9 mouse cellular contexts compared by ENCODE assay signal in genomic region chr7:81933601-81934266, GRCm38 (mm10). TPM values are rescaled to one million over a fixed set of nuclear protein-coding genes. Genes with fewer than 3 reads are reported as not detected.
DNase-seq lines count a peak whose midpoint lies in the region; ATAC-seq and TF ChIP-seq lines count a peak whose summit lies in the region.
"Had no signal": no experiment of that assay in that cellular context is flagged by ENCODE, and none has a peak within 500 bp of the region (broad histone marks: within the 10 kb centered on the region; RNA-seq: fewer than 3 reads in every experiment).

No protein-coding gene starts in this region.

- no peaks in the 10 kb centered on the region for H3K9me3 ChIP-seq in hindbrain, embryonic 16.5 days (ENCODE audit: control insufficient read depth, low read length)

- intact Hi-C loops in left cerebral cortex, adult 2 months (cut with DNase I) = loop anchor here (1.0 to 5.0 kb wide), 3 partner anchors 56 to 146 kb away; partner anchors contain the start of gene 3110040N11Rik

- no peaks in the 10 kb centered on the region for H3K27me3 ChIP-seq in hindbrain, embryonic 16.5 days (replicated peaks; ENCODE audit: control insufficient read depth, insufficient read depth, low read length)

- peaks cover 17% of the 10 kb centered on the region for H3K4me1 ChIP-seq in hindbrain, embryonic 16.5 days (ENCODE audit: control insufficient read depth, insufficient read depth, low read depth, low read length)

- H3K36me3 ChIP-seq in hindbrain, embryonic 16.5 days (ENCODE audit: control insufficient read depth, insufficient read depth, low read length) = no peaks in the 10 kb centered on the region

- peak; percentile 77 for ATAC-seq in hindbrain, embryonic 16.5 days
- no peak for ATAC-seq in erythroid progenitor cell, adult 5-6 weeks (replicated peaks; ENCODE audit: low FRiP score, poor library complexity, severe bottlenecking)

- H3K9ac ChIP-seq in hindbrain, embryonic 16.5 days (ENCODE audit: low read depth, low read length) = peak overlapping the region; percentile 94

- under 1% methylated on average over 78 of the region's 103 CpGs for WGBS in hindbrain, embryonic 16.5 days

- H3K4me2 ChIP-seq in hindbrain, embryonic 16.5 days (ENCODE audit: low read length) = peak overlapping the region; percentile 78

- peak; percentile 61 to 84 for DNase-seq in adrenal gland, adult (ENCODE audit: inconsistent age in 2 of 2, low spot score in 1 of 2)
- DNase-seq in cerebellum, postnatal 36 days = peak; percentile 62 to 65
- peak; percentile 24 to 27 for DNase-seq in gastrocnemius, adult 8-10 months (ENCODE audit: low spot score in 2 of 2)
- DNase-seq in left cerebral cortex, adult 2 months (ENCODE audit: extremely low spot score in 1 of 2, low spot score in 2 of 2) = peak; percentile 70 to 74
- peak; percentile 57 for DNase-seq in lung, postnatal 36 days
- DNase-seq in right cerebral cortex, adult 2 months (ENCODE audit: low spot score in 2 of 2) = peak; percentile 60 to 64

- no peak for TF ChIP-seq CTCF in left cerebral cortex, adult 2 months (IDR thresholded peaks at IDR 0.05)

- H3K4me3 ChIP-seq in hindbrain, embryonic 16.5 days (ENCODE audit: low read length) = peak overlapping the region; percentile 69
- H3K4me3 ChIP-seq in left cerebral cortex, adult 2 months = peak overlapping the region; percentile 61

- peak overlapping the region; percentile 92 for H3K27ac ChIP-seq in hindbrain, embryonic 16.5 days (ENCODE audit: low read depth, low read length)
- peak overlapping the region; percentile 95 for H3K27ac ChIP-seq in left cerebral cortex, adult 2 months

RNA-seq across cellular contexts. Expression of gene Hdgfl3, which starts 0.5 kb away (rescaled TPM):
- total RNA-seq in gastrocnemius, adult 8-10 months (2022) = 1 to 10 TPM in 3 of 4 experiments, under 1 TPM in 1; 0.99 to 1.5 (median 1.5) TPM
- 47.6 and 49.5 TPM in 2 replicates for polyA plus RNA-seq in hindbrain, embryonic 16.5 days (2015; fragmentation: Nextera tagmentation; extraction: Ambion mirVana)
- 10 to 100 TPM; 77.9 to 78.9 TPM for total RNA-seq in left cerebral cortex, adult 2 months (2021)
- total RNA-seq in erythroid progenitor cell, adult 5-6 weeks (2015; ENCODE audit: low replicate concordance) = 1.3 TPM in 1 of 2 replicates, not detected in the other
- 0.26 TPM in 1 of 2 replicates, not detected in the other for total RNA-seq in erythroid progenitor cell, adult 5-6 weeks (2017; ENCODE audit: low replicate concordance)

RNA-seq across cellular contexts. Expression of gene Bnc1, which starts 58.4 kb away (rescaled TPM):
- total RNA-seq in gastrocnemius, adult 8-10 months (2022) = not detected
- 0.20 and 0.41 TPM in 2 replicates for polyA plus RNA-seq in hindbrain, embryonic 16.5 days (2015; fragmentation: Nextera tagmentation; extraction: Ambion mirVana)
- not detected for total RNA-seq in left cerebral cortex, adult 2 months (2021)
- not detected in 2 replicates for total RNA-seq in erythroid progenitor cell, adult 5-6 weeks (2015; ENCODE audit: low replicate concordance)
- not detected in 2 replicates for total RNA-seq in erythroid progenitor cell, adult 5-6 weeks (2017; ENCODE audit: low replicate concordance)
- total RNA-seq: hematopoietic stem cell, adult 5-6 weeks had no signal

Comparison
In these comparisons a context has a peak if more than half of its experiments do, and no peak if none do; other contexts are left out.
1. RNA of gene Hdgfl3, which starts 0.5 kb away (total RNA-seq): 77.9 to 78.9 TPM in left cerebral cortex, adult 2 months; 0.99 to 1.5 TPM in gastrocnemius, adult 8-10 months and 0.26 to 1.3 TPM in erythroid progenitor cell, adult 5-6 weeks; every median in the first group is over 10 times any median in the second.
2. Peak in every context shown above with its lines, with median percentiles within 50 percentile points of each other: DNase-seq.